8 mouse cellular contexts compared by ENCODE assay signal in genomic region chr1:135154411-135154959, GRCm38 (mm10). TPM values are rescaled to one million over a fixed set of nuclear protein-coding genes. Genes with fewer than 3 reads are reported as not detected.
DNase-seq lines count a peak whose midpoint lies in the region; ATAC-seq lines count a peak whose summit lies in the region.

No protein-coding gene starts in this region.

- H3K4me2 ChIP-seq in hindbrain, embryonic 14.5 days (replicated peaks) = peak overlapping the region; percentile 39

- H3K4me3 ChIP-seq in hindbrain, embryonic 14.5 days (replicated peaks; ENCODE audit: low read length) = no peak overlapping the region

- peak; percentile 54 for ATAC-seq in hindbrain, embryonic 14.5 days (ENCODE audit: low FRiP score)

- DNase-seq in WW6 (ENCODE audit: low read depth, low spot score) = peak; percentile 79
- DNase-seq in cerebellum, postnatal 25 days = peak; percentile 79 to 86
- DNase-seq in frontal cortex, postnatal 25 days (ENCODE audit: low spot score in 2 of 2) = peak; percentile 67 to 75
- DNase-seq in hindbrain, embryonic 14.5 days (ENCODE audit: low spot score) = peak; percentile 91
- peak; percentile 66 to 75 for DNase-seq in layer of hippocampus, postnatal 25 days (ENCODE audit: extremely low spot score in 1 of 2, low spot score in 1 of 2)
- peak; percentile 88 for DNase-seq in lung, postnatal 10 days
- peak; percentile 63 for DNase-seq in retina, adult 2 months (ENCODE audit: low read depth, low spot score)
- DNase-seq in urinary bladder, adult 2 months (ENCODE audit: low spot score) = peak; percentile 47

- H3K36me3 ChIP-seq in hindbrain, embryonic 14.5 days (replicated peaks; ENCODE audit: control insufficient read depth, insufficient read depth) = peaks cover 58% of the 10 kb centered on the region

- WGBS in hindbrain, embryonic 14.5 days = 4% methylated on average over 14 of the region's 14 CpGs

- no peaks in the 10 kb centered on the region for H3K9me3 ChIP-seq in hindbrain, embryonic 14.5 days (ENCODE audit: control insufficient read depth, low read length)

- peak overlapping the region; percentile 94 for H3K27ac ChIP-seq in hindbrain, embryonic 14.5 days

- H3K4me1 ChIP-seq in hindbrain, embryonic 14.5 days (replicated peaks; ENCODE audit: control insufficient read depth, insufficient read depth, low read length) = peaks cover 47% of the 10 kb centered on the region; the same call in 1 of the 2 replicates

- H3K27me3 ChIP-seq in hindbrain, embryonic 14.5 days (ENCODE audit: control insufficient read depth, insufficient read depth, low read length) = no peaks in the 10 kb centered on the region

- H3K9ac ChIP-seq in hindbrain, embryonic 14.5 days = peak overlapping the region; percentile 48

RNA-seq across cellular contexts. Expression of gene Arl8a, which starts 7.9 kb away (rescaled TPM):
- 354 and 383 TPM in 2 replicates for polyA plus RNA-seq in hindbrain, embryonic 14.5 days (2014; fragmentation: Nextera tagmentation; extraction: Ambion mirVana)
- 100 to 1,000 TPM; 259 to 264 TPM for total RNA-seq in layer of hippocampus, postnatal 25 days (2021)
- 115 and 118 TPM in 2 replicates for polyA plus RNA-seq in urinary bladder, adult 2 months (2012; rRNA removed)

RNA-seq across cellular contexts. Expression of gene Gpr37l1, which starts 13.0 kb away (rescaled TPM):
- 0.68 and 1.5 TPM in 2 replicates for polyA plus RNA-seq in hindbrain, embryonic 14.5 days (2014; fragmentation: Nextera tagmentation; extraction: Ambion mirVana)
- total RNA-seq in layer of hippocampus, postnatal 25 days (2021) = 100 to 1,000 TPM; 226 to 229 TPM
- 6.8 and 7.3 TPM in 2 replicates for polyA plus RNA-seq in urinary bladder, adult 2 months (2012; rRNA removed)

RNA-seq across cellular contexts. Expression of gene Ptpn7, which starts 22.0 kb away (rescaled TPM):
- 0.11 and 0.22 TPM in 2 replicates for polyA plus RNA-seq in hindbrain, embryonic 14.5 days (2014; fragmentation: Nextera tagmentation; extraction: Ambion mirVana)
- total RNA-seq in layer of hippocampus, postnatal 25 days (2021) = under 1 TPM in 1 of 2 experiments, not detected in 1; 0.12 TPM
- polyA plus RNA-seq in urinary bladder, adult 2 months (2012; rRNA removed) = 2.6 and 2.7 TPM in 2 replicates

RNA-seq across cellular contexts. Expression of gene Lgr6, which starts 49.4 kb away (rescaled TPM):
- 1.2 and 1.4 TPM in 2 replicates for polyA plus RNA-seq in hindbrain, embryonic 14.5 days (2014; fragmentation: Nextera tagmentation; extraction: Ambion mirVana)
- 1 to 10 TPM; 1.6 to 2.4 TPM for total RNA-seq in layer of hippocampus, postnatal 25 days (2021)
- polyA plus RNA-seq in urinary bladder, adult 2 months (2012; rRNA removed) = 0.34 and 0.55 TPM in 2 replicates
